Mouse (Mus musculus): ENCODE data around the gene 2810021J22Rik. TPM values are rescaled to one million over a fixed set of nuclear protein-coding genes. Genes with fewer than 3 reads are reported as not detected.
A peak's percentile ranks its signal among the peaks of the same experiment; 100 is the strongest.

2810021J22Rik gene
- polyA plus RNA-seq, 1 experiment, result 6.9 TPM

DNA sequence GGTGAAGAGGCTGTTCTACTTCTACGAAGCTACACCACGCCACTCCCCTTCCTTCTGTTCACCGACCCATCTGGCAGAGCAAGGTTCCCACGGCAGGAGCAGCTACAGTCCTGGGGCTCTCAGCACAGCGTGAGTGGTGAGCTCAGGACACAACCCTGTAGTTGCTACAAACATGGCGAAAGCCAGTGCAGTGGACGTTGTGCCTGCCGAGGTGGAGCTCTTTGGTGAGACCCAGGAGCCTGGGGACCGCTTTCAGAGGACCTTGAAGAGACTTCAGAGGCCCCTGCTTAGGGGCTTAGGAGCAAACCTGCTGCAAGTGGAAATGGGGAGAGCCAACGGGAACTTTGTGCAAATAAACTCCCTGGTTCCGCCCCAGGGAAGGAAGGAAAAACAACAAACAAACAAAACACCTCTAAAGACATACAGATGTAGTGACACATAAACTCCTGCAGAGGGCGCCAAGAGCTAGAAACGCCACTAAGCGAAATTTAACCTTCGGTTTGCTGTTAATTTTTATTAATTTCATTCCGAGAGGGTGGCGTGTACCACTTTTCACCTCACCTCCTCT is 47.5 kb downstream of the 2810021J22Rik start:
- peak in 1 of 2 experiments; percentile 39 for DNase-seq (ENCODE audit: extremely low spot score in 1 of 2, low spot score in 1 of 2)

DNA sequence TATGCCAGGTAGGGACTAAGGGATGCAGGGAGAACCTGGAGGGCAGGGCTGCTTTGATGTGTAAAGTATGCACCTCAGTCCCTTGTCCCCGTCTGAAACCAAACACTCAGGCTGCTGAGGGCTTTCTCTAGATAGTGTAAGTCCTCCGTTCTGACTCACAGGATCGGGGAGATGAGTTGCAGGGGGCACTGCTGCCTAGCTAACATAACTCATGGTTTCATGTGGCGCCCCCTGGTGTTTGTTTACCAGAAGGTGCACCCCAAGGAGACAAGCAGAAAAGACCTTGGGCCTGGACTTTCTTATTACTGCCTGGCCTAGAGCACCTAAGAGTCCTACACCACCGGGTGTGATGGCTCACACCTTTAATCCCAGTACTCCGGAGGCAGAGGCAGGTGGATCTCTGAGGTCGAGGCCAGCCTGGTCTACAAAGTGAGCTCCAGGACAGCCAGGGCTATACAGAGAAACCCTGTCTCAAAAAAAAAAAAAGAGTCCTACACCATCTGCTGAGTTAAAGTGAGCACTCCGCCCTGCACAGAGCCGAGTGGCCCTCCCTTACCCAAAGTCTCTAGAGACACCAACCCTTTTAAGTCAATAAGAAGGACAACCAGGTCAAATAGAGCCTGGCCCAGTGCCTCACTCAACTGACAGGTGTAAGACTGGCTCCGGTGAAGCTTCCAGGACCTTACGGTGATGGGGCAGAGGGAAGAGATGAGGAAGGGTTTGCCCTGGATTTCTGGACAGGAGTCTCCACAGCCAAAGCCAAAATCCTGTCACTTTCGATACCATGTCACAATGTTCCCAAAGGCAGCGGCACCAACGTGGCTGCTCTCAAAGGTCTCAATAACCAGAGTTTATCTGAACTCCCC is 50.1 kb downstream of the 2810021J22Rik start:
- peak in 1 of 2 experiments; percentile 53 for DNase-seq (ENCODE audit: extremely low spot score in 1 of 2, low spot score in 1 of 2)

DNA sequence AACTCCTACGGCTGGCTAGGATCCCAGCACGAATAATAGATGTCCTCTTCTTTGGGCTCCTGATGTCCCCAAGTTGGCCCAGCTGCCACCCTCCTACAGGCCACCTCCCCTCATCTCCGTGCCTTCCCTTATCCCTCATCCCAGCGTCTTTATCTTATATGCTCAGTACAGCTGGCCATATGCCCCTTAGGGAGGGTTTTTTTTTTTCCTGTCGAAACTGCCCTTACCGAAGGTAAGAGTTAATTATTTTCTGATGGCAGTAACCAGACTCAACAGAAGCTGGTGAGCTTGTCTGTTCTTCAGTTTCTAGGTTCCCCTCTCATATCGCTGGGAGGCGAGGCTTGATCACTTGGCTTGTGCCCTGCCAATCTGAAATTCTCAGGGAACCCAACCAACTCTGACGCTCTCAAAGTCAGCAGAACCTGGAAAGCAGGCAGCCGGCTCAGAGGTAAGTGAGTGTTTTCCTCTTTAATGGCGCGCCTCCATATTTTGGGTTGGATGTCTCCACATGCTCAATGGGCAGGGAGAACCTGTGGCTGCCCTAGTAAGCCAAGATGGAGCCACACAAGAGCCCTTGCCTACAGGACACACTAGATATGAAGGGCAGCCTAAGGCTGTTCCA is 50.8 kb downstream of the 2810021J22Rik start, which contains the start of gene Btnl10:
TSS of gene Btnl10 (plus strand) at position 164 of the 622 bp plus-strand sequence.
- DNase-seq (ENCODE audit: extremely low spot score in 1 of 2, low spot score in 1 of 2), result no peak

DNA sequence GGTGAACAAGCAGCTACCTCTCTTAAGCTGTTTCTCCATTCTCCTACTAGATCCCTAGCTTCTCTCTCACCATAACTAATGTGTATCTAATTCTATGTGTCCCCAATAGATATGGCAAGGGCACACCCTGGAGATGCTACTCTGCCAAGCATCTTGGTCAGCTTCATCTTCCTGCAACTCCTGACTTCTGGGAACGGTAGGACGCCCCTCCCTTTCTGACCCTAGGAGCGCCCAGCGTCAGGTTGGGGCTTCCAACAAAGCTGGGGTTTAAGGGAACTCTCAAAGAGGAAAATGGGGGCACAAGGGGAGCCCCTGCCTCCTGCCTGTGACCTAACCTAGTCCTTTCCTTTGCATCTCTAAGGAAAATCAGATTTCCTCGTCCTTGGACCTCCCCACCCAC is 51.7 kb downstream of the 2810021J22Rik start:
- no peak for DNase-seq (ENCODE audit: extremely low spot score in 1 of 2, low spot score in 1 of 2)

DNA sequence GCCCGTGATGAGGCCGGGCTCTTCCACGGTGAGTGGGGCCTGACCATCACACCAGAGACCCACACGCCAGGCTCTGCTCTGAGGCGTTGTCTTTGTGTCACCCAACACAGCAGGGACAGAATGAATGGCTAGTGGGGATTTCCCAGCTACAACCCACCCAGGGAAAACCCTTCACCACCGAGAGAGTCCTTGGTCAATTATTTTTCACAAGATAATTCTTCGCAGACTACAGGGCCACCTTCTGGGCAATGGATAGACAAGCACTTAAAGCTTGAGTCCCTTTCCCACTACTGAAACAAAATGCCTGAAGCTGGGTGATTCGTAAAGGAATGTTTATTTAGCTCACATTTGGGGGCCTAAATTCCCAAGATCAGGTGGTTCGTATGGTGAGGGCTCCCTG is 55.4 kb downstream of the 2810021J22Rik start:
- DNase-seq (ENCODE audit: extremely low spot score in 1 of 2, low spot score in 1 of 2), result no peak

DNA sequence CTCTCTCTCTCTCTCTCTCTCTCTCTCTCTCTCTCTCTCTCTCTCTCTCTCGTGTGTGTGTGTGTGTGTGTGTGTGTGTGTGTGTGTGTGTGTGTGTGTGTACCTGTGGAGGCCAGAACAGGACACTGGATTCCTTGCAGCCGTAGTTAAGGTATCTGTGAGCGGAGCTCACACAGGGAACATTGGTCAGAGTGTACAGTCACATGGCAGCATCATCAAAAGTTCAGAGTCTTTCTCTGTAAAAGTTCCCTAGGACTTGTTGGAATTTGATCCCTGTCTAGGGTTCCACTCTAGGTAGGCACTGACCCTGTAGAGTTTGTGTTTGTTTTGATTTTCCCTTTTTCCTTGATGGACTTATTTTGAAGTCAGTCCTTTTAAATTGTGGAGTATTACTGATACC is 59.6 kb downstream of the 2810021J22Rik start:
- DNase-seq (ENCODE audit: extremely low spot score in 1 of 2, low spot score in 1 of 2), result no peak

DNA sequence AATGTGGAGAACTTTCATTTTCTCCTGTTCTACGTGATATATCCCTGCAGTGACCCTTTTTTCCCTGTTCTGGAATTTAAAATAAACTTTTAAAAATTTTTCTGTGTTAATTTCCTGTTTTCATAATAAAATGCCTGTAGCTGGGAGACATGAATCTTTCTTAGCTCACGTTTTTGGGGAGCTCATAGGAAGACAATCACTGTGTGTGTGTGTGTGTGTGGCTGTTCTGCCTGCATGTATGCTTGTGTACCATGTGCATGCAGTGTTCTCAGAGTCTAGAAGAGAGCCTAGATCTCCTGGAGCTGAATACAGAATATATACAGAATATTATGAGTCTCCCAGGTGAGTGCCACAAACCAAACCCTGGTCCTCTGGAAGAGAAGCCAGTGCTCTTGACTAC is 60.0 kb downstream of the 2810021J22Rik start:
- DNase-seq (ENCODE audit: extremely low spot score in 1 of 2, low spot score in 1 of 2), result no peak

DNA sequence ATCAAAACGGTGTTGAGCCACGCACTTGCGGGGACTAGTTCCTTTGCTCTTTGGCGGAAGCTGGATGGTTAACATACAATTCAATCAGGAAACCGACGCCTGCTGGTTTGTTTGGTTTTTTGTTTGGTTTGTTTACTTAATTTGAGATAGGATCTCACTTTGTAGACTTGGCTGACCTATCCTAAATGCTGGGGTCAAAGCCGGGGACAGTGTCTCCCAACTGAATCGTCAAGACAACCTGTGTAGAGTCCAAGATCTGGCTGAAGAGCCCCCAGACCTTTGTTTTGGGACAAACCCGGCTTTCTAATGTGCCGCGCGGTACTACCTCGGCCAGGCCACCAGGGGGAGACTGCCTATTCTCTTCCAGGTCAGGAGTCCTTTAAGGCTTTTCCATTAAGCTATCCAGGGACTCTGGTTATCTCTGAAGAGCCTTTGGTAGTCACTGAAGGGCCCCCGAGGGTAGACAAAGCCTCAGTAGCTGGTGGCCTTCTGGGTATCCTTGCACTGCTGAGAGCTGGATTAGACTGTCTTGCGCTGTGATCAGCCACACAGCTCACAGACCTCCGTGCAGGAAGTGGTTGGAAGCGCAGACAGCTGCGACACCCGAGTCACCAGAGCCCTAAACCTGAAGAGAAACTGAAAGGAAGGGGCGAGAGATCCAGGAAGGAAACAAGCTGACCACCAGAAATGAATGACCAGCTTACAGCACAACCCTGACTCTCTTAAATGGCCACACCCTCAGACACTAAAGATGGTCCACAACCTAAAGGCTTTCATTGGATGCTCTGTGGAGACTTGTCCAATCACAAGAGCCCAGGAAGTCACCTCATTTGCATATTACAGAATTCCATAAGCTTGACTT is 61.0 kb downstream of the 2810021J22Rik start:
- no peak for DNase-seq (ENCODE audit: extremely low spot score in 1 of 2, low spot score in 1 of 2)

DNA sequence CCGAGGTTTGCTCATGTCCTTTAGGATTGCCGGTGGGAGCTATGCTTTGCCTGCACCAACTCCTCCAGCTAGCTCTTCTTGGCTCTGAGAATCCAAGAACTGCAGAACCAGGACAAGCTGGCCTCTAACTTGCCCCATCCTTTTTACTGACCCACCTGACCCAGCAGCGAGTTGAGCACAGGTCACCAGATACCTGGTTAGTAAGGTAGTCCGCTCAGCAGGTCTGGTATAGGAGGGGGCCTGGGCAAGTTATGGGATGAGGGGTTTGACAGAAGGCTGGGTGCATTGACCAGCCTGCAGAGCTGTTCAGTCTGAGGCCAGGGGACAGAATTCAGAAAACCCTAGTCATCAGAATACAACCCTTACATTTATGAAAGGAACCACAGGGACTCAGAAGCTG is 62.0 kb downstream of the 2810021J22Rik start:
- DNase-seq (ENCODE audit: extremely low spot score in 1 of 2, low spot score in 1 of 2), result no peak

DNA sequence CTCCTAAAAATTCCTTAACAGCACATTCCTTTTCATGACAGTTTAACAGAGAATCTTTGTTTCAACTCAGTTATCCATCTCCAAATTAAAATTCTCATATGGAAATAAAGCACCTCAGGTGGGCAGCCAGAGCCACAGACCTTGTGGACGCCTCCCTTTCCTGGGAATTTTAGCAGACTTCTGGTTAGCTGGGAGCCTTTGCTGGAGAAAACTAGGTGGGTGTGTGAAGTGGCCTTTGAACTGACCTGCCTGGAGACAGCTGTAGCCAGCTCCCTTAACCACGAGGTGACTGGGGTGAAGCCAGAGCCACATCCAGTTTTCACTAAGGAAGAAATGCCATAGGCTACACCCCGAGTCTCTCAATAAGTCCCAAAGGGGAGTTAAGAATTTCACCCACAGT is 62.6 kb downstream of the 2810021J22Rik start:
- no peak for DNase-seq (ENCODE audit: extremely low spot score in 1 of 2, low spot score in 1 of 2)

DNA sequence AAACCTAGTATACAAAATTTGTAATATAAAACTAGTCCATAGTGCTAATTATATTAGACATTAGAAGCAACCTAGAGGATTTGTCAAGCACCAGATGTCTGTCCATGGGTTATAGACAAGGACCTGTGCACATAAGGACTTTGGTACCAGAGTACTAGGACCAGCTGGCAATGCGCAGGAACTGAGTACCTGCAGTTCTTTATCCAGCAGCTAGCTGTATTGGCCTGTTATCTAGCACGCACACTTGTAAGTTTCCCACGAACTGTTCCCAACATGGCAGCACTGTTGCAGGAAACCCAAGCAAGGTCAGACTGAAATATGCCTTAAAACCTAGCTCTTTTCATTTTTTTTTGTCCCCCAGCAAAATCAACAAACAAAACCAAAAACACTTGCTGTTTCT is 63.2 kb downstream of the 2810021J22Rik start:
- DNase-seq (ENCODE audit: extremely low spot score in 1 of 2, low spot score in 1 of 2), result no peak

DNA sequence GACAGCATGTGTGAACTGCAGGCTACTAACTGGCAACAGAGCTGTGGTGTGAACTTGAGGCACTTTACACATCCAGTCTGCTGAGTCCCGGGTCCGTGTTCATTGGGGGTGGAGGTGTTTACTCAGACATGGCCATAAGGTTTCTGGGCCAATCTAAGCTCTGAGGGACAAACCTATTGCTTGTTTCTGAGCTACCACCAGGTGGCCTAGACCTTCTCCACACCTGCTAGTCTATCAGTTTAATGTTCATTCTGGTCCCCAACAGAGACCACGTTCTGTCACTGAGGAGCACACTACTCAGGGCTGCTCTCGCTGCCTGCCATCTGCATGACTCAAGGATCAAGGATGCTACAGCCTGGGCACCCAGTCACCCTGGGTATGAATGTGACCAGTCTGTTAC is 64.6 kb downstream of the 2810021J22Rik start:
- no peak for DNase-seq (ENCODE audit: extremely low spot score in 1 of 2, low spot score in 1 of 2)

Other genes starting within 250 kb of the 2810021J22Rik start
- gene Olfr323, start 236.7 kb upstream of the 2810021J22Rik start, polyA plus RNA-seq (2012; rRNA removed), result not detected in 2 replicates
- gene Trim58, start 226.8 kb upstream of the 2810021J22Rik start, polyA plus RNA-seq (2012; rRNA removed), result 0.08 and 0.12 TPM in 2 replicates
- gene Olfr322, start 208.4 kb upstream of the 2810021J22Rik start, polyA plus RNA-seq (2012; rRNA removed), result not detected in 2 replicates
- not detected in 2 replicates for gene Olfr320, start 186.1 kb upstream of the 2810021J22Rik start, polyA plus RNA-seq (2012; rRNA removed)
- gene Olfr319, start 168.1 kb upstream of the 2810021J22Rik start, polyA plus RNA-seq (2012; rRNA removed), result not detected in 2 replicates
- not detected in 2 replicates for gene Olfr318, start 143.2 kb upstream of the 2810021J22Rik start, polyA plus RNA-seq (2012; rRNA removed)
- gene Olfr317, start 128.0 kb upstream of the 2810021J22Rik start, polyA plus RNA-seq (2012; rRNA removed), result 0.06 TPM in 1 of 2 replicates, not detected in the other
- 1.7 and 3.6 TPM in 2 replicates for gene Olfr316, start 114.5 kb upstream of the 2810021J22Rik start, polyA plus RNA-seq (2012; rRNA removed)
- gene Olfr315, start 94.0 kb upstream of the 2810021J22Rik start, polyA plus RNA-seq (2012; rRNA removed), result not detected in 2 replicates
- not detected in 2 replicates for gene Olfr314, start 84.3 kb upstream of the 2810021J22Rik start, polyA plus RNA-seq (2012; rRNA removed)
- 1.2 TPM in 2 replicates for gene Fam183b, start 65.3 kb upstream of the 2810021J22Rik start, polyA plus RNA-seq (2012; rRNA removed)
- not detected in 2 replicates for gene Olfr313, start 52.2 kb upstream of the 2810021J22Rik start, polyA plus RNA-seq (2012; rRNA removed)
- 0.02 TPM in 1 of 2 replicates, not detected in the other for gene Olfr312, start 38.0 kb upstream of the 2810021J22Rik start, polyA plus RNA-seq (2012; rRNA removed)
- gene Olfr311, start 28.0 kb upstream of the 2810021J22Rik start, polyA plus RNA-seq (2012; rRNA removed), result 0.06 TPM in 1 of 2 replicates, not detected in the other
- gene Gm12258, start 20.1 kb upstream of the 2810021J22Rik start, polyA plus RNA-seq (2012; rRNA removed), result 19.7 and 22.5 TPM in 2 replicates
- gene Zfp39, start 37.0 kb downstream of the 2810021J22Rik start, polyA plus RNA-seq (2012; rRNA removed), result 6.3 and 6.4 TPM in 2 replicates
- gene Btnl10, start 50.7 kb downstream of the 2810021J22Rik start, polyA plus RNA-seq (2012; rRNA removed), result 0.19 and 0.26 TPM in 2 replicates
- gene Rnf187, start 71.7 kb downstream of the 2810021J22Rik start, polyA plus RNA-seq (2012; rRNA removed), result 554 and 589 TPM in 2 replicates
- 174 and 184 TPM in 2 replicates for gene Hist3h2ba, start 81.7 kb downstream of the 2810021J22Rik start, polyA plus RNA-seq (2012; rRNA removed)
- gene Hist3h2a, start 87.5 kb downstream of the 2810021J22Rik start, polyA plus RNA-seq (2012; rRNA removed), result 54.3 and 57.7 TPM in 2 replicates
- 7.8 and 9.7 TPM in 2 replicates for gene Trim17, start 87.5 kb downstream of the 2810021J22Rik start, polyA plus RNA-seq (2012; rRNA removed)
- 26.2 and 28.4 TPM in 2 replicates for gene Trim11, start 110.9 kb downstream of the 2810021J22Rik start, polyA plus RNA-seq (2012; rRNA removed)